In the genomic region with DNA sequence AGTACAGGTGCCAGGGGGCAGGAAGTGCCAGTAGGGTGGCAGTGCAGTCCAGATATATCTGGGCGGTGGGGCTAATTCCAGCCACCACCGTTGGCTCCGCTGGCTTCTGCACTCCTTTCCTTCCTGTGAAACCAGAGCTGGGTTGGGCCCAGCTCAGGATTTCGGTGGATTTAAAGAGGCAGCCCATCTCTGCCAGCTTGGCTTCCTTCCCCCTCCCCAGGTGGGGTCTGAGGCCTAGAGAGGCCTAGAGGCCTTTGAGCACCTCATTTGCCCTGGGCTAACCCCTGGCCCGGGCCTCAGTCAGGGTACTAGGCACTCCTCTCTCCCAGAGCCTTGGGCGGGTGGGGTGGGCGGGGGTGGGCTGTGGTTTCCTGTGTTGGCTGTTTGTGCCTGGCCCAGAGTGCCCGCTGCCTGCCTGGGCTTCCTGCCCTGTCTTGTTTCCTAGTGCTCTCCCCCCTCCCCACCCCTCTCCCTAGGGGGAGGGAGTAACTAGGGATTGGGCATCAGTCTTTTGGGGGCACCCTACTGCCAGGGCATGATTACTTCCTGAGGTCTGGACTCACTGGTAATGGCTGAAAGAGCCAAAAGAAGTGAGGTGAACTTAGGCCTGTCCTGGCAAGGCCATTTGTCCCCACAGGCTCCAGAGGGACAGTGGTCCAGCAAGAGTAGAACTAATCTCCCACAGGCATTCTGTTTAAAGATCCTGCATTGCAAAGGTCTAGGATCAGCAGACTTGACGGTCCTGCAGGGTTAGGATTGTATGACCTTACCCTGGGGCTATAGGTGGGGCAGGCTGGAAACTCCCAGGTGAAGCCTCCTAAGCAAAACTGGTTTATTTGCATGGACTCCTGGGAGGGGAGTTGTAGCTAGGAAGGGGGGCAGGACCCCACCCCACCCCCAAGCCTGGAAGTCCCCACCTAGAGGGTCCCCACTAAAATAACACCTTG, we compare ENCODE assay signal across 10 mouse cellular contexts. TPM values are rescaled to one million over a fixed set of nuclear protein-coding genes. Genes with fewer than 3 reads are reported as not detected.
DNase-seq lines count a peak whose midpoint lies in the region; ATAC-seq and TF ChIP-seq lines count a peak whose summit lies in the region.
"Had no signal": no experiment of that assay in that cellular context is flagged by ENCODE, and none has a peak within 500 bp of the region (broad histone marks: within the 10 kb centered on the region; RNA-seq: fewer than 3 reads in every experiment).

No protein-coding gene starts in this region.

- no peak for TF ChIP-seq CTCF in E14TG2a.4 (conservative IDR thresholded peaks at IDR 0.05; ENCODE audit: low read length)

- no peaks in the 10 kb centered on the region for H3K36me3 ChIP-seq in E14TG2a.4 (ENCODE audit: insufficient read depth, low read length)
- H3K36me3 ChIP-seq in liver, embryonic 12.5 days, result no peaks in the 10 kb centered on the region
- H3K36me3 ChIP-seq: midbrain, embryonic 12.5 days had no signal

- peak; percentile 34 for ATAC-seq in common myeloid progenitor, adult 5-6 weeks (replicated peaks; ENCODE audit: low read depth, poor library complexity, severe bottlenecking)
- ATAC-seq in hematopoietic stem cell, adult 5-6 weeks (replicated peaks in 1 of 2; ENCODE audit: insufficient read depth in 1 of 2, low FRiP score in 2 of 2, low TSS enrichment in 1 of 2, low read depth in 1 of 2, poor library complexity in 2 of 2, severe bottlenecking in 2 of 2), result peak; percentile 18 to 30; a peak in 3 of 4 replicates
- no peak for ATAC-seq in liver, embryonic 12.5 days

- DNase-seq in kidney, adult 18-20 months, result peak; percentile 18
- no peak for DNase-seq in kidney, adult 8-10 months
- peak; percentile 46 for DNase-seq in thymus, postnatal 0 days (ENCODE audit: low spot score)
- no peak for DNase-seq in right cerebral cortex, postnatal 25 days

- 26% methylated on average over 9 of the region's 9 CpGs for WGBS in liver, embryonic 12.5 days (ENCODE audit: insufficient replicate concordance)

- H3K9me3 ChIP-seq in E14TG2a.4 (ENCODE audit: low read length), result no peaks in the 10 kb centered on the region
- H3K9me3 ChIP-seq in liver, embryonic 12.5 days (replicated peaks), result no peaks in the 10 kb centered on the region
- H3K9me3 ChIP-seq: midbrain, embryonic 12.5 days had no signal

- peaks cover 96% of the 10 kb centered on the region for H3K4me1 ChIP-seq in E14TG2a.4 (replicated peaks; ENCODE audit: low read depth, low read length)
- H3K4me1 ChIP-seq in liver, embryonic 12.5 days, result peaks cover 98% of the 10 kb centered on the region

- peak overlapping the region; percentile 17; the same call in 1 of the 2 replicates for H3K27ac ChIP-seq in liver, embryonic 12.5 days

- peak overlapping the region; percentile 56 for H3K4me3 ChIP-seq in E14TG2a.4 (replicated peaks; ENCODE audit: low read length)
- no peak overlapping the region for H3K4me3 ChIP-seq in liver, embryonic 12.5 days
- H3K4me3 ChIP-seq: midbrain, embryonic 12.5 days had no signal

- peaks cover 35% of the 10 kb centered on the region for H3K27me3 ChIP-seq in E14TG2a.4 (ENCODE audit: insufficient read depth, low read length)
- H3K27me3 ChIP-seq in liver, embryonic 12.5 days (replicated peaks), result peaks cover 39% of the 10 kb centered on the region

- H3K9ac ChIP-seq in liver, embryonic 12.5 days, result peak overlapping the region; percentile 2; the same call in 1 of the 2 replicates

- no peak overlapping the region for H3K4me2 ChIP-seq in liver, embryonic 12.5 days

RNA-seq across cellular contexts. Expression of a gene that starts 12.5 kb away (rescaled TPM):
- 3.1 and 5.7 TPM in 2 replicates for total RNA-seq in common myeloid progenitor, adult 5-6 weeks (2017)
- total RNA-seq in hematopoietic stem cell, adult 5-6 weeks (2017), result 5.9 and 6.1 TPM in 2 replicates
- 2.5 and 2.7 TPM in 2 replicates for polyA plus RNA-seq in liver, embryonic 12.5 days (2016; fragmentation: Nextera tagmentation; extraction: Ambion mirVana)
- polyA plus RNA-seq in thymus, postnatal 0 days (2015; fragmentation: Nextera tagmentation; extraction: Ambion mirVana), result 3.2 and 4.4 TPM in 2 replicates

RNA-seq across cellular contexts. Expression of a gene that starts 40.4 kb away (rescaled TPM):
- total RNA-seq in common myeloid progenitor, adult 5-6 weeks (2017), result not detected in 2 replicates
- total RNA-seq in hematopoietic stem cell, adult 5-6 weeks (2017), result not detected in 2 replicates
- not detected in 2 replicates for polyA plus RNA-seq in liver, embryonic 12.5 days (2016; fragmentation: Nextera tagmentation; extraction: Ambion mirVana)
- polyA plus RNA-seq in thymus, postnatal 0 days (2015; fragmentation: Nextera tagmentation; extraction: Ambion mirVana), result 0.69 and 1.5 TPM in 2 replicates
- total RNA-seq: adrenal gland, postnatal 36 days had no signal
- polyA plus RNA-seq: midbrain, embryonic 12.5 days had no signal

RNA-seq across cellular contexts. Expression of a gene that starts 54.2 kb away (rescaled TPM):
- total RNA-seq in common myeloid progenitor, adult 5-6 weeks (2017), result not detected in 2 replicates
- not detected in 2 replicates for total RNA-seq in hematopoietic stem cell, adult 5-6 weeks (2017)
- not detected in 2 replicates for polyA plus RNA-seq in liver, embryonic 12.5 days (2016; fragmentation: Nextera tagmentation; extraction: Ambion mirVana)
- polyA plus RNA-seq in thymus, postnatal 0 days (2015; fragmentation: Nextera tagmentation; extraction: Ambion mirVana), result not detected in 2 replicates
- total RNA-seq: adrenal gland, postnatal 36 days had no signal
- polyA plus RNA-seq: midbrain, embryonic 12.5 days had no signal

Comparison
In these comparisons a context has a peak if more than half of its experiments do, and no peak if none do; other contexts are left out.
1. DNase-seq: peak in kidney, adult 18-20 months (single experiment) and thymus, postnatal 0 days (single experiment); none in kidney, adult 8-10 months (0 of 2) and right cerebral cortex, postnatal 25 days (single experiment).